In genomic region chr15:98778806-98779205, GRCm38 (mm10) we compare ENCODE assay signal across 24 mouse cellular contexts. TPM values are rescaled to one million over a fixed set of nuclear protein-coding genes. Genes with fewer than 3 reads are reported as not detected.
DNase-seq lines count a peak whose midpoint lies in the region; ATAC-seq and TF ChIP-seq lines count a peak whose summit lies in the region.
"Had no signal": no experiment of that assay in that cellular context is flagged by ENCODE, and none has a peak within 500 bp of the region (broad histone marks: within the 10 kb centered on the region; RNA-seq: fewer than 3 reads in every experiment).

No protein-coding gene starts in this region.

- peak overlapping the region; percentile 57; the same call in 1 of the 2 replicates for H3K4me2 ChIP-seq in heart, embryonic 14.5 days (ENCODE audit: low read length)
- peak overlapping the region; percentile 40; the same call in 1 of the 2 replicates for H3K4me2 ChIP-seq in limb, embryonic 14.5 days (replicated peaks; ENCODE audit: low read depth, low read length, severe bottlenecking)

- WGBS in heart, embryonic 14.5 days = 6% methylated on average over 10 of the region's 11 CpGs
- 1% methylated on average over 11 of the region's 11 CpGs for WGBS in embryonic facial prominence, embryonic 10.5 days
- WGBS in limb, embryonic 14.5 days = under 1% methylated on average over 8 of the region's 11 CpGs

- H3K27ac ChIP-seq in heart, embryonic 14.5 days (replicated peaks in 1 of 2; ENCODE audit: control insufficient read depth in 1 of 2, insufficient read depth in 1 of 2, low read depth in 2 of 2, low read length in 2 of 2) = no peak overlapping the region
- H3K27ac ChIP-seq in embryonic facial prominence, embryonic 10.5 days (replicated peaks) = no peak overlapping the region
- H3K27ac ChIP-seq in limb, embryonic 14.5 days (replicated peaks; ENCODE audit: low read depth, low read length) = no peak overlapping the region
- H3K27ac ChIP-seq: hindbrain, embryonic 14.5 days; intestine, embryonic 15.5 days; kidney, postnatal 0 days; liver, embryonic 13.5 days had no signal

- H3K27me3 ChIP-seq in heart, embryonic 14.5 days (ENCODE audit: control insufficient read depth, insufficient read depth, low read length) = peaks cover 87% of the 10 kb centered on the region
- peaks cover 97% of the 10 kb centered on the region for H3K27me3 ChIP-seq in embryonic facial prominence, embryonic 10.5 days (replicated peaks; ENCODE audit: low read depth, poor library complexity, severe bottlenecking)
- H3K27me3 ChIP-seq in limb, embryonic 14.5 days (ENCODE audit: control insufficient read depth, insufficient read depth, low read length) = peaks cover 88% of the 10 kb centered on the region

- H3K9ac ChIP-seq in heart, embryonic 14.5 days (ENCODE audit: low read length) = no peak overlapping the region
- H3K9ac ChIP-seq in limb, embryonic 14.5 days (ENCODE audit: low read depth, low read length, severe bottlenecking) = no peak overlapping the region
- H3K9ac ChIP-seq: hindbrain, embryonic 14.5 days; intestine, embryonic 15.5 days; liver, embryonic 13.5 days had no signal

- TF ChIP-seq POLR2A in limb, embryonic 14.5 days (IDR thresholded peaks at IDR 0.05; ENCODE audit: borderline replicate concordance, extremely low read depth, insufficient read depth, insufficient read length) = no peak

- no peak for ATAC-seq in heart, embryonic 14.5 days (ENCODE audit: insufficient number of reproducible peaks, insufficient read depth, low FRiP score, low read depth)
- no peak for ATAC-seq in limb, embryonic 14.5 days (ENCODE audit: low FRiP score, low read depth)
- ATAC-seq: intestine, embryonic 15.5 days had no signal

- H3K9me3 ChIP-seq in heart, embryonic 14.5 days (ENCODE audit: control insufficient read depth, low read length) = no peaks in the 10 kb centered on the region
- H3K9me3 ChIP-seq in embryonic facial prominence, embryonic 10.5 days = no peaks in the 10 kb centered on the region
- H3K9me3 ChIP-seq in limb, embryonic 14.5 days (ENCODE audit: control insufficient read depth, low read length) = no peaks in the 10 kb centered on the region
- H3K9me3 ChIP-seq: intestine, embryonic 15.5 days; liver, embryonic 13.5 days had no signal

- intact Hi-C loops in heart, postnatal 25 days (cut with DNase I) = no loop called here

- peak overlapping the region in 1 of 2 experiments; percentile 31; a peak in 1 of 4 replicates for H3K4me3 ChIP-seq in heart, embryonic 14.5 days (ENCODE audit: control insufficient read depth in 1 of 2, insufficient read depth in 1 of 2, low read depth in 1 of 2, low read length in 2 of 2)
- 0 out of 2 replicates have a peak overlapping the region, but pooled peaks have one; percentile 23 for H3K4me3 ChIP-seq in embryonic facial prominence, embryonic 10.5 days
- no peak overlapping the region for H3K4me3 ChIP-seq in limb, embryonic 14.5 days (replicated peaks; ENCODE audit: low read length)
- H3K4me3 ChIP-seq: liver, embryonic 13.5 days had no signal

- H3K36me3 ChIP-seq in heart, embryonic 14.5 days (ENCODE audit: control insufficient read depth, insufficient read depth, low read length) = no peaks in the 10 kb centered on the region
- no peaks in the 10 kb centered on the region for H3K36me3 ChIP-seq in embryonic facial prominence, embryonic 10.5 days (replicated peaks)
- no peaks in the 10 kb centered on the region for H3K36me3 ChIP-seq in limb, embryonic 14.5 days (ENCODE audit: control insufficient read depth, insufficient read depth, low read length)
- H3K36me3 ChIP-seq: intestine, embryonic 15.5 days; liver, embryonic 13.5 days had no signal

- H3K4me1 ChIP-seq in heart, embryonic 14.5 days (ENCODE audit: control insufficient read depth in 2 of 2, insufficient read depth in 2 of 2, low read length in 2 of 2) = peaks cover 5 to 29% of the 10 kb centered on the region in 2 experiments; a peak in 3 of 4 replicates
- H3K4me1 ChIP-seq in embryonic facial prominence, embryonic 10.5 days = peaks cover 48% of the 10 kb centered on the region
- peaks cover 10% of the 10 kb centered on the region for H3K4me1 ChIP-seq in limb, embryonic 14.5 days (ENCODE audit: control insufficient read depth, insufficient read depth, low read length)

- DNase-seq in heart, postnatal 25 days (ENCODE audit: low spot score) = no peak
- peak; percentile 87 for DNase-seq in 416B (ENCODE audit: low read depth)
- DNase-seq in embryonic facial prominence, embryonic 10.5 days (ENCODE audit: low spot score) = no peak
- no peak for DNase-seq in limb, embryonic 14.5 days (ENCODE audit: low spot score)
- no peak for DNase-seq in urinary bladder, postnatal 36 days (ENCODE audit: low spot score in 2 of 2)
- no peak for DNase-seq in spleen, adult 18-20 months
- DNase-seq: cerebellum, postnatal 10 days; gastrocnemius, postnatal 10 days; layer of hippocampus, postnatal 36 days; liver, embryonic 13.5 days; retina, postnatal 1 day; thymus, adult 18-20 months had no signal

RNA-seq across cellular contexts. Expression of gene Wnt10b, which starts 0.9 kb away (rescaled TPM):
- polyA plus RNA-seq in heart, embryonic 14.5 days (2014; fragmentation: Nextera tagmentation; extraction: Ambion mirVana) = not detected in 2 replicates
- total RNA-seq in heart, postnatal 25 days (2021) = under 1 TPM; 0.34 to 0.57 TPM
- 0.34 and 0.40 TPM in 2 replicates for polyA plus RNA-seq in embryonic facial prominence, embryonic 10.5 days (2016; fragmentation: Nextera tagmentation; extraction: Ambion mirVana)
- polyA plus RNA-seq in limb, embryonic 14.5 days (2012; rRNA removed) = 13.7 and 14.9 TPM in 2 replicates
- polyA plus RNA-seq in limb, embryonic 14.5 days (2014; fragmentation: Nextera tagmentation; extraction: Ambion mirVana) = 6.3 and 7.4 TPM in 2 replicates
- total RNA-seq: megakaryocyte-erythroid progenitor cell, adult 5-6 weeks had no signal
- polyA plus RNA-seq: hindbrain, embryonic 14.5 days; intestine, embryonic 15.5 days; kidney, postnatal 0 days; liver, embryonic 13.5 days; stomach, embryonic 14.5 days had no signal

RNA-seq across cellular contexts. Expression of gene Wnt1, which starts 10.9 kb away (rescaled TPM):
- polyA plus RNA-seq in heart, embryonic 14.5 days (2014; fragmentation: Nextera tagmentation; extraction: Ambion mirVana) = not detected in 2 replicates
- total RNA-seq in heart, postnatal 25 days (2021) = not detected
- 1.0 and 1.5 TPM in 2 replicates for polyA plus RNA-seq in embryonic facial prominence, embryonic 10.5 days (2016; fragmentation: Nextera tagmentation; extraction: Ambion mirVana)
- not detected in 2 replicates for polyA plus RNA-seq in limb, embryonic 14.5 days (2012; rRNA removed)
- polyA plus RNA-seq in limb, embryonic 14.5 days (2014; fragmentation: Nextera tagmentation; extraction: Ambion mirVana) = 0.08 TPM in 1 of 2 replicates, not detected in the other
- total RNA-seq: adrenal gland, postnatal 4 days; gastrocnemius, postnatal 10 days; layer of hippocampus, adult 18-20 months; layer of hippocampus, postnatal 36 days; left cerebral cortex, postnatal 25 days; megakaryocyte-erythroid progenitor cell, adult 5-6 weeks; MEL had no signal
- polyA plus RNA-seq: heart, embryonic 16.5 days; intestine, embryonic 15.5 days; kidney, postnatal 0 days; liver, embryonic 13.5 days; lung, embryonic 16.5 days; stomach, embryonic 14.5 days had no signal

RNA-seq across cellular contexts. Expression of gene Arf3, which starts 15.8 kb away (rescaled TPM):
- 26.7 and 31.9 TPM in 2 replicates for polyA plus RNA-seq in heart, embryonic 14.5 days (2014; fragmentation: Nextera tagmentation; extraction: Ambion mirVana)
- 10 to 100 TPM; 18.5 to 20.8 TPM for total RNA-seq in heart, postnatal 25 days (2021)
- 41.6 and 43.1 TPM in 2 replicates for polyA plus RNA-seq in embryonic facial prominence, embryonic 10.5 days (2016; fragmentation: Nextera tagmentation; extraction: Ambion mirVana)
- 75.0 and 96.4 TPM in 2 replicates for polyA plus RNA-seq in limb, embryonic 14.5 days (2012; rRNA removed)
- polyA plus RNA-seq in limb, embryonic 14.5 days (2014; fragmentation: Nextera tagmentation; extraction: Ambion mirVana) = 37.4 and 39.6 TPM in 2 replicates

RNA-seq across cellular contexts. Expression of gene Ddn, which starts 30.5 kb away (rescaled TPM):
- polyA plus RNA-seq in heart, embryonic 14.5 days (2014; fragmentation: Nextera tagmentation; extraction: Ambion mirVana) = 0.22 and 0.51 TPM in 2 replicates
- under 1 TPM; 0.21 to 0.59 TPM for total RNA-seq in heart, postnatal 25 days (2021)
- polyA plus RNA-seq in embryonic facial prominence, embryonic 10.5 days (2016; fragmentation: Nextera tagmentation; extraction: Ambion mirVana) = not detected in 2 replicates
- polyA plus RNA-seq in limb, embryonic 14.5 days (2012; rRNA removed) = 0.44 and 0.59 TPM in 2 replicates
- polyA plus RNA-seq in limb, embryonic 14.5 days (2014; fragmentation: Nextera tagmentation; extraction: Ambion mirVana) = 0.14 TPM in 1 of 2 replicates, not detected in the other
- total RNA-seq: megakaryocyte-erythroid progenitor cell, adult 5-6 weeks had no signal
- polyA plus RNA-seq: intestine, embryonic 15.5 days; liver, embryonic 13.5 days; lung, embryonic 16.5 days; stomach, embryonic 14.5 days had no signal

RNA-seq across cellular contexts. Expression of gene Fkbp11, which starts 50.8 kb away (rescaled TPM):
- 21.5 and 23.4 TPM in 2 replicates for polyA plus RNA-seq in heart, embryonic 14.5 days (2014; fragmentation: Nextera tagmentation; extraction: Ambion mirVana)
- 1 to 10 TPM; 4.7 to 7.2 TPM for total RNA-seq in heart, postnatal 25 days (2021)
- 23.2 and 26.3 TPM in 2 replicates for polyA plus RNA-seq in embryonic facial prominence, embryonic 10.5 days (2016; fragmentation: Nextera tagmentation; extraction: Ambion mirVana)
- 58.9 and 90.9 TPM in 2 replicates for polyA plus RNA-seq in limb, embryonic 14.5 days (2012; rRNA removed)
- polyA plus RNA-seq in limb, embryonic 14.5 days (2014; fragmentation: Nextera tagmentation; extraction: Ambion mirVana) = 74.4 and 82.7 TPM in 2 replicates
